Mouse (Mus musculus) layer of hippocampus, adult 9-10 months (tissue): ENCODE measurements at regions not wholly inside any gene's neighbourhood (a gene's known extent, or its start where the extent isn't known, plus 50 kb on each side); places are given as distances from the start of the nearest gene placed in this dataset.

ENCODE experiments used
- DNase-seq: peaks from one replicate; pipeline ENCODE4 v3.0.0; 2022; ENCODE audit warnings: low spot score

DNA sequence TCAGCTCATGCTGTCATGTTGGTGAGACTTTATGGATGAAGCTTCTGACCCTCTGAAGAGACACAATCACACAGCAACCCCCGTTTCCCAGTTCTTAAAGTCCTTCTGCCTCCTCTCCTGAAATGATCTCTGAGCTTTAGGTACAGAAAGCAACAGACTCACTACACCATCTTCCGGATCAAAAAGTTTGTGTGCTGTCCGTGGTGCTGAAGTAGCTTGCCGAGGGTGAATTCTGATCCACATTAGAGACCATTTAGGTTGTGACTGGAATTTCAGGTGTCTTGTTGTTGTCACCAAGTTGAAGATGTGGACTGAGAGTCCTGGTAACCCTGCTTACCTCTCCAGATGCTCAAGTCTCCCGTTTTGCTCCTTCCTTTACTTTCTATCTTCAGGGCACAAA, 375.2 kb downstream of the Shisa9 start:
- no peak for DNase-seq

DNA sequence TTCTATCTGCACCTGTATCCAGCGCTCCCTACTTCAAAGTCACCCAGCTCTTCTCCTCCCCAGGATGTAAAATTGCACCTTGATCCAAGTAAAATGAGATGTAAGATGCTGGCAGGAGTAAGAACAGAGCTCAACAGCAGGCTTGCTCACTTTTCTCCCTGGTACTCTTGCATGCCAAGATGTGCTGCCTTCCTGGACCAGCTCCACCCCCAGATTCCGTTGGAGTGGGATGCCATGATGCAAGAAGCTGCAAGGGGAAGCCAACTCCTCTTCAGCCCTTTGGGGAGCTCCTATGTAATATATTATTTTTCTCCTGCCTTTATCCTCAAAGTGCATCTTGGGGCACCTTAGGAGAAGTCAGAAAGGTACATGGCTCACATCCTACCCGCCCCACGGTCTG, 405.6 kb downstream of the Shisa9 start:
- no peak for DNase-seq

DNA sequence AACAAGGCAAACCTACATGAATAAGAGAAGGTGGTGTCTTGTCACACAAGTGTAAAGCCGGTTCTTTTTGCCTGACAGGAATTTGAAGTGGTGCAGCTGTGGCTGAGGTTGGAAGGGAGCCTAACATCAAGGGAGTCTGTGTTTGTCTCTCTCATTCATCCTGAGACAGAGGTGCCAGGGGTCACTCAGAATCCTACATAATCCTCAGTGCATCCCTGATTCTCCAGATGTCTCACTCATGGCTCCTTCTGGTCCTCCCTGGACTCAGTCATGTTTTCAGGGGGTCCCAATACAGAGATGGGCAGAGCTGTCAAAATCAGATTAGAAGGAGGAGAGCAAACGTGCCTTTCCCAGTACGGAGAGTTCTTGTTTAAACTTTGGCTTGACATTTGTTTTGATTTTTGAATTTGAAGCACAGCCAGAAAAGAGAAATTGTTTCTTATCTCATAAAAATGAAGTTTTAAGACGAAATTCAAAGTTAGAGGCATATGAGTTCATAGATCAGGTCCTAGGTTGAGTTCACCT, 451.8 kb downstream of the Shisa9 start:
- DNase-seq: no peak

DNA sequence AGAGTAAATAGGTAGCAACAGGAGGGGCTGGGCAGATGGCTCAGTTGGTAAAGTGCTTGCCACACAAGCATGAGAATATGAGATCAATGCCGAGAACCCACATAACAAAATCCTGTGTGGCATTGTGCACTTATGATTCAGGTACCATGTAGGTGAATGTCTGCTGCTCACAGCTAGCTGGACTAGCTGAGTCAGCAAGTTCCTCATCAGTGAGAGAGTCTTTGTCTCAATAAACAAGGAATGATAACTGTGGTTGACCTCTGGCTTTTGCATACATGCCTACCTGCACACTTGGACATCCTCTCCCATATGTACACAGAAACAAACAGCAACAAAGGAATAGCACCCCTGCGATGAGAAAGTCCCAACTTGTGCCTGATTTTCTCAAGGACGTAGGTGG, 454.7 kb downstream of the Shisa9 start:
- DNase-seq: no peak

DNA sequence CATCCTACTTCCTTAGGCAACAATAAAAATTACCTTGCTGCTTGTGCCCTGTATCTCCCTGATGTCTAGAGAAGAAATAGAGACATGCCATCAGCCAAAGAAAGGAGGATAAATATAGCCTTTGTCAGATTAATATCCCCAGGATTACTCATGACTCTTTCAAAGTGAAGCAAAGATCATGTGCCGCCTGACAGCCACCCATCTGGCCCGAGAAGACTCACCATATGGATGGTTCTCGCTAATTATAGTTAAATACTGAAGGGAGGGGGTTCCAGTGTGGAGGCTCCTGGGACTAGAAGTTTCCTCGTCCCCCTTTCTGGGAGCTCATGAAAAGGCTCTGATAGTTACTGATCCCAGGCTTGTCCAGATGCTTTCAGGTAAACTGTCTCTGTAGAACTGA, 470.9 kb downstream of the Shisa9 start:
- DNase-seq: peak; percentile 37
